Mouse (Mus musculus) spleen, postnatal 14 days (tissue): Measurements from ENCODE around the gene Stxbp3.
A peak's percentile ranks its signal among the peaks of the same experiment; 100 is the strongest.

ENCODE experiments used
- DNase-seq, 2 experiments: peaks; one replicate each; pipeline ENCODE4 v3.0.0; 2021 to 2022; ENCODE audit warnings: low spot score in 2 of 2

Gene Stxbp3

DNA sequence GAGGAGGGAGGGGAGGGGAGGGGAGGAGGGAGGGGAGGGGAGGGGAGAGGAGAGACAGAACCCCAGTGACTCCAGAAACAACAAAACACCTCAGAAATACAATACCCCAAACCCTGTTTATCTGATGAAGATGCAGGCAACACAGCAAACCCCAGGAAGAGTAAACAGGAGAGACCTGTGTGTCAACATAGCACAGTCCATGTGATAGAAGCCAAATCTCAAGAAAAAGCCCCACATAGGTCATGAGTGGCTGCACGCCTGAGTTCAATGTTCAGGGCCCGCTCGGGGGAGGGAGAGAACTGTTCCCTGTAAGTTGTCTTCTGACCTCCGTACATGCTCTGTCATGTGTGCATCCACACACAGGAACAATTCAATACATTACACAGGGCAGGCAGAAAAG is 43.9 kb downstream of the Stxbp3 start:
- DNase-seq, result no peak

DNA sequence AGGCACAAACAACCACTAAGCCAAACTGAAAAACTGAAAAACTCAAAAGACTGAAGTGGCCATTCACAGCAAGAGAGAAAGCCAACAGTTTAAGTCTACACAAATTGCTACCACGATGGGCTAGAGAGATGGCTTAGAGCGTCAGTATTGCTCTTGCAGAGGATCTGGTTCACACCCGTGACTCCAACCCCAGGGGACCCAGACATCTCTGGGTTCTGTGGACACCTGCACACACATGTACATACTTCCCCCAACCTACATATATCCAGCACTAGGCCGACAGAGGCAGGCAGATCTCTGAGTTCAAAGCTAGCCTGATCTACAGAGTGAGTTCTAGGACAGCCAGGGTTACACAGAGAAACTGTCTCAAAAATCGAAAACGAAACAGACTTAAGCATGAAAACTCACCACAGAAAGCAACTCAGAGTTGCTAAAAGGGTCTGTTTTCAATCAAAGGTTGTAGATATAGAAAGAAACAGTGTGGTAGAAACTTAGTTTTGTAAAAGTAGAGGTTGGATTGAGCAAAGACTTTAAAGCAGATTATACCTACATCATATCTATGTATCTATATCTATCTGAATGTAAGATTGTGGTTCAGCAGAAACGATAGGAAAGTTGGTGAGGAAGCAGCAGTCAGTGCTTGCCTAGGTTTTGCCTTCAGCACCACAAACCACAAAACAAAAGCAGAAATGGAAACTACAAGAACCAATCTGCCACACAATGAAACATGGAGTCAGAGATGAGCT is 44.6 kb downstream of the Stxbp3 start:
- DNase-seq, result no peak

DNA sequence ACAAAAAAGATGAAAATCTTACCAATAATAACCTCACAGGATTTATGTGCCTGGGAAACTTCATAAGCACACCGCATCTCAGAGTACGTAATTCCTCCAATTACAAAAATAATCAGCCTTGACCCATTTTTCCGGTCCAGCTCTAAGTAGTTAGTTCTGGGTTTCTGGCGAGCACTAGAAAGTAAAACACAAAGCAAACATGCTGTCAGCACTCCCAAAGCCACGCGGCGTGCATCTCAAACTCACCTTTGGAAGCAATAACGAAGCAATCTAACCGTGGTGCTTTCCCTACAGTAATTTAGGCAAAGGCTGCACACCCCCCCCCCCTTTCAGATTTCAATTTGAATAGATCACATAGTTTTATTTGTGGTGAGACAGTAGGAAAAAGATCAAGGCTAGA is 45.5 kb downstream of the Stxbp3 start:
- no peak for DNase-seq

DNA sequence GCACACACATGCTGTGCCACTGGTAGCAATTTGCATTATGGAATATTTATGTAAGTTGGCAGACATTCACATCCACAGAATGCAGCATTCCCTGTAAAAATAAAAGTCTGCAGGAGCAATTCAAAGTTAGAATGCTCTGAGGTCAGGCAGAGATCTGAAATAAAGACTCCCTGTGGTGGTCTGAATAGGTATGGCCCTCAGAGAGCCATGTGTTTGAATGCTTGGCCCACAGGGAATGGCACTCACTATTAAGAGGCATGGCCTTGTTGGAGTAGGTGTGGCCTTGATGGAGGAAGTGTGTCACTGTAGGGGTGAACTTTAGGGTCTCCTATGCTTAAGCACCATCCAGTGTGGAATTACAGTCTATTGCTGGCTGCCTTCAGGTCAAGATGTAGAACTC is 47.9 kb downstream of the Stxbp3 start:
- no peak for DNase-seq

GRCm38 (mm10) chr3:108791054-108791706 is 49.1 kb downstream of the Stxbp3 start:
- no peak for DNase-seq

GRCm38 (mm10) chr3:108790499-108790898 is 49.8 kb downstream of the Stxbp3 start:
- DNase-seq, result no peak

DNA sequence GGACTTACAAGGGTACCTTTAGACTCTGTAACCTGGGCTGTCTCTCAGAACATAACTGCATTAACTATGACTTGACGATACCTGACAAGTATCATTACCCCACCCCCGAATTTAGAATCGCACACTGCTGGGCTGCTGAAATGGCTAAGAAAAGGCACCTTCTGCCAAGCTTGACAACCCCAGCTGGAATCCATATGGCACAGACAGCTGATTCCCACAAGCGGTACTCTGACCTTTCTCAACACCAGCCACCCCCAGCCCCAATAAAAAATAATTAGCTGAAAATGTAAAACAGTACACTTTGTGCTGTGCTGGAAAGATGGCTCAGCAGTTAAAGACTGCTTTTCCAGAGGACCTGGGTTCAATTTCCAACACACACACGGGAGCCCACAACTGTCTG is 51.0 kb downstream of the Stxbp3 start:
- no peak for DNase-seq

GRCm38 (mm10) chr3:108788455-108788794 is 51.9 kb downstream of the Stxbp3 start:
- no peak for DNase-seq

GRCm38 (mm10) chr3:108787754-108788454 is 52.4 kb downstream of the Stxbp3 start:
- DNase-seq, result no peak

GRCm38 (mm10) chr3:108786520-108786919 is 53.8 kb downstream of the Stxbp3 start:
- DNase-seq, result no peak

DNA sequence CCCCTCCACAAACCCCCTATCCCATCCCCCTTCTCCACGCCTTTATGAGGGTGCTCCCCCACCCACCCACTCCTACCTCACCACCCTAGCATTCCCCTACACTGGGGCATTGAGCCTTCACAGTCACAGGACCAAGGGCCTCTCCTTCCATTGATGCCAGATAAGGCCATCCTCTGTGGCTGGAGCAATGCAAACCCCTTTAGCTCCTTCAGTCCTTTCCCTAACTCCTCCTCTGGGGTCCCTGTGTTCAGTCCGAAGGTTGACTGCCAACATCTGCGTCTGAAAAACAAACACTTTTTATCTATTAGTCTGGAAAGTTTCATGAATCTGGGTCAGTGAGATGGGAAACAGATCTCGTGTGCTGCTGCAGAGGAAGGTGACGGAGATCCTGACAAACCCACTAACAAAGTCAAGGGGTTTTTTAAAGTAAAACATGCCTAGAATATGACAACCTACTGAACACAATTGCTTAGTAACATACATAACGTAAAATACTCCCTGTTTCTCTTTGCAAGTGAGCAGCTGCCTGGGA is 57.9 kb downstream of the Stxbp3 start:
- DNase-seq, result no peak

DNA sequence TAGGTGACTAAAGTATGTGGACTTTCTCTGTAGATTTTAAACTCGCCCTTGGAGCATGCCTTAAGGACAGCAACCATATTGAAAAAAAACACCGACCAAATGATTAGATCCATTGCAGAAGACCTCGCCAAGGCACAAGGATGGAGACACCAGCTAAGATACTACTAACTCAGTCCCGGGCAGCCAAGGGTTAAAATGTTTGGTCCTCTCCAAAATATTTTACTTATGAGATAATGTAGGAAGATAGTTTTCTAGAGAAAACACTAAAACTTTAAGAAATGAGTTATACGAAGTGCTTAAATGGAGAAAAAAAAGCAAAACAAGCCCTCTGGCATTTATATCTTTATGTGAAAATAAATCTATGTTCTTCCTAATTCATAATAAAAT is 58.4 kb downstream of the Stxbp3 start:
- DNase-seq, result no peak

GRCm38 (mm10) chr3:108781238-108781883 is 59.0 kb downstream of the Stxbp3 start:
- DNase-seq, result no peak

DNA sequence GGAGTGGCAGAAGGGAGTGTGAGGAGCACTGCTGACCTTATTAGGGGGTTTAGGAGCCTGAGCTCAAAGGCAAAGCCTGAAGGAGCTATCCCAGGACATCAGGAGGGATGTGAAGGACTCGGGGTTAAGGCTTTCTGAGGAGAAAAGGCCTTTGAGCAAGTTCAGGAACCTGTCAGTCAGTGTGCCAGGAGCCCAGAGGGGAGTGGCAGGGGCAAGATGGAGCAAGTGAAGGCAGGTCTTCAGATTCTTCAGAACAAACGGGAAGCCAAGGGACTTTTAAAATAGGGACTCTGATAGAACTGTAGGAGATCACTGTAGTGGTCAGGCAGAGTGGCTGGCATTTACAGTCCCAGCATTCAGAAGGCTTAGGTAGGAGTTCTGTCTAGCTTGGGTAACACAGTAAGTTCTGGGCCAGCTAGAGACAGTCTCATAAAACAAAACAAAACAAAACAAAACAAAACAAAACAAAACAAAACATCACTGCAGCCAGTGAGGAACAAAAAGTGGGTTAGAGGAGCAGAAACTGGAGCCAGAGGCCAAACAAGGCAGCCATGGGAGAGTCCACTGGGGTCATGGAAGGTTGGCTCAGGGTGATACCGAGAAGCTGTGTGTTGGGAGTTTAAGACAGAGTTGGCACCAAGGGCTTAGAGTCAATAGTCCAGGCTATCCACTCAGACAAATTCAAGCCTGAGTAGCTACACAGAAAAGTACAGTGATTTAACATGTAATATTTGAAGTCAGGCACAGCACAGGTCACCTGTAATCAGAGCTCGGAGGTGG is 61.4 kb downstream of the Stxbp3 start:
- DNase-seq, result no peak

DNA sequence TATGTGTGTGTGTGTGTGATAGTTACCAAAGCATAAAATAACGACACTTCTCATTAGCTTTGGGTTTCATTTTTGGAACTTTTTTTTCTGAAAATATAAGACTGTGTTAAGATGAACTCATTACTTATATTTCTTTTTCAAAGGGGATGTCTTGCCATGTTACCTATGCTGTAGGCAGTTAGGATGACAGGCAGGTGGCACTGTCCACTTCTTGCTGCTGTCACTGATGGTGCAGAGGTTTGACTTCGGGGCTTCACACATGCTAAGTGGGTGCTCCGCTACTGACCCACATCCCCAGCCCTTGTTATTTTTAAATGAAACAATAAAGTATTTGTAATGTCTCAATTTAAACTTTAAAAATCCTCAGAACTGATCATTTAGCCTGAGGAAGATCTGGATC is 67.5 kb downstream of the Stxbp3 start:
- no peak for DNase-seq

DNA sequence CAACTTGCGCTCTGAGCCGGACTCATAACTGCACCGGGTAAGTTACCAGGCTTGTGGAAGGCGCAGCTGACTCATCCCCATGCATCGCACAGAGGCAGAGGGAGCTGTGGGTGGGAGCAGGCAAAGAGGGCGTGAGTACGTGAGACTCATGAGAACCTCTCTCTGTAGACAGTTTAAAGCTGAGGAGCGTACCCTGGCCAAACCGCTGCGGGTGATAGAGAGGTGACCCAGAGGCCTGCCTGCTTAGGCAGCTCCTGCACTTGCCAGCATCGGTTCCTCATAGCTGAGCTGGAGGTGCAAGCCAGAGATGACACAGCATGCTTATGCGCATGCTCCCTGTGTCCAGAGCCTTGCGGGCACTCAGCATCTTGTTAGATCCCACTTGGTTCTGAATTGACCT is 68.1 kb downstream of the Stxbp3 start:
- DNase-seq, result no peak

- DNase-seq, result peak in 1 of 2 experiments; percentile 34
These were observed 69.5 kb downstream of the Stxbp3 start for GRCm38 (mm10) chr3:108770725-108771368.

GRCm38 (mm10) chr3:108769547-108769946 is 70.8 kb downstream of the Stxbp3 start:
- DNase-seq, result no peak

DNA sequence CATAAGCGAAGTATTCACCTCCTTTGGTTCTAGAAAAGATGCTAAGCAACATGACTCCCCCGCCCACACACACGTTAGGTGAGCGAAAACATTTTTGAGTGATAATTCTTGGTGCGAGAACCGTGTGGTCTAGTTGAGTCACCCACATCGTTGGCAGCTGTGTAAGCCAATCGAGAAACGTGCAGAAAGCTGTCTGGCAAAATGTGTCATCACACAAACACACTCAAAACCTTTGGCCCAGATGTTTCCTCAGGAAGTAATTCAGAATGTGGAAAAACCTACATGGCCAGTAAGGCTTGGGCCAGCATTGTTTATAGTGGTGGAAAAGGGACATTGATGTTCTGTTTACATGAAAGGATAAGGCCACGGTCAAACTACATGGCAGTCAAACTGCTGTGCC is 72.9 kb downstream of the Stxbp3 start:
- DNase-seq, result no peak

DNA sequence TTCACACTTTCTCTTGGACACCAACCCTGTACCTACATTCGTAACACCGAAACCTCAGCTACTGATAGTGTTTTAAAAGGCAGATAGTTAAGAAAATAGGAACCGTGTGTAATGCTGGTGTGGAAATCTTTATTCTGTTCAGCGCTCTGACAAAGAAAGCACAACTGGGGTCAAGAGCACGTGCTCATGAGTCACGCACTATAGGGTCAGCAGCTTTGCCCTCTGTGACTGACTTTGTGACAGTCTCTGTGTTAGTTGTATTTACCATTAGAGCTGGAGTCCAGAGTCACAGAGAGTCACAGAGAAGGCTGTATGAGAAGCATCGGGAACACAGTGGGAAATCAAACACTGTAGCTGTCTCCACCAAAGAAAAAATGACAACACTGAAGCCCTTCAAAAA is 73.4 kb downstream of the Stxbp3 start:
- no peak for DNase-seq

DNA sequence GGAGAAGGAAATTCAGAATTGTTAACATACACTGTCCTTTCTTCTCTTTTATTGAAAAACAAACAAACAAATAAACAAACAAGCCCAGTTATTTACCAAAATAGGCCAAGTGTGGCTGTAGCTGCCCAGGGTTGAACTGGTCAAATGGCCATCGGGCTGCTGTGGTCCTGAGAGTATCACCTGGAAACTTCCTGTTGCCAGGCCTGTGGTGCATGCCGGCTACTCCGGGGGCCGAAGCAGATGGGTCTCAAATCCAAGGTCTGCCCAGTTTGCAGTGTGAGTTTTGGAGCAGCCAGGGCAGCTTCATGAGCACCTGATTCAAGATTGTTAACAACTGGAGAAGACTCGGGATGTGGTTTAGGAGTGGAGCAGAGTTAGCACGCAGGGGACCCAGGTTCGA is 74.8 kb downstream of the Stxbp3 start:
- no peak for DNase-seq
